Mouse (Mus musculus) c-Kit-positive CD71-negative TER-119-negative erythroid progenitor cells, embryonic 14.5 days (primary cell): Measurements from ENCODE around the gene Cyp46a1.

Experiments used
- DNase-seq: peaks from one replicate; pipeline ENCODE4 v3.0.0-alpha.2; 2013; ENCODE audit warnings: low read depth

The Cyp46a1 gene

DNA sequence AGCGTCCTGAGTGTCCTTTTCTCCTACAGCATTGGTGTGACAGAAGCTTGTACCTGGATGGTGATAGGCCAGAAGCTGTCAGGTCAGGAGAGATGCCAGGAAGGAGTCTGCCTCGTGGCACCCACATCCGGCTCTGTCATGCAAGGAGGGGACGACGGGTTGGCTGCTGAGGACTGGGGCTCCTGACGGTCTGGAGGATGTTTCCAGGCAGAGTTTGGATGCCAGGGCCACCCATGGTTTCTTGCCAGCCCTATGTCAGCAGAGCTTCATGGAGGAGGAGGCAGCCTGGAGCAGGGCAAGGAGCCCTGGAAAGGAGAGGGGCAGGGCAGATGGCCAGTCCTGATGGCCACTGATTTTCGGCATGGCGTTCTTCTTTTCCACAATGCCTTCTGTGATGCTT, 65.0 kb downstream of the Cyp46a1 start:
- no peak for DNase-seq

DNA sequence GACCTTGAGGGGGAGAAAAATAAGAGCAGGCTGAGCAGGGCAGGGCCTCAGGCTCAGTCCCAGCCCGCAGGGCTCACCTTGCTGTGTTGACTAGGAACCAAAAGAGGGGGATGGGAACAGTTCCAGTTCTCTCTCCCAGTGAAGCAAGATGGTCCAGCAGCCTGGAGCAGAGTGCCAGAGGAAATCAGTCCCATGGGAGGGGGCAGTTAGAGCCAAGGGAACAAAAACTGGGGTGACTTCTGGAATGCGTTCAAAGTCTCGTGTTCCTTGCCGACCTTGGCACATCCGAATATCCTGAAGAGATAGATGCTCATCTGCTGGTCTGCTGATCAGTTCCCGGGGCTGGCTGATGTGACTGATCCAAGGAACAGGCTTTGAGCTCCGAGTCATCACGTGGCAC, 66.8 kb downstream of the Cyp46a1 start:
- no peak for DNase-seq

DNA sequence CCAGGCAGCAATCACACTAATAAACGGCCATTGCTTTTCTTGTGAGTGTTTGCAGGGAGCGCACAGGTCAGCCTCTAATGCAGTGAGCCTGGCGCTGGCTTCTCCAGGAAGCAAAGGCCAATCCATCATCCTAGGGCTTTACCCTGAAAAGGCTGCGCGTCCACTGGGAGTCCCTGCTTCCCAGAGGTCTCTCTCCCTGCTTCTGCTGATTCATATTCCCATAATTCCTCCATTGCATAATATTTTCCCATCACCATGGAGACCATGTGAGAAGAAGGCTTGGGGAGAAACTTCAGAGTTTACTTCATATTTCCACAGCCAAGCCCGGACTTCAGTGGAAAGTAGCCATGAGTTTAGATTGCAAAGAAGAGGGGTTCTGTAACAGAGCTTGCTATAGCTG, 69.8 kb downstream of the Cyp46a1 start:
- DNase-seq = no peak

DNA sequence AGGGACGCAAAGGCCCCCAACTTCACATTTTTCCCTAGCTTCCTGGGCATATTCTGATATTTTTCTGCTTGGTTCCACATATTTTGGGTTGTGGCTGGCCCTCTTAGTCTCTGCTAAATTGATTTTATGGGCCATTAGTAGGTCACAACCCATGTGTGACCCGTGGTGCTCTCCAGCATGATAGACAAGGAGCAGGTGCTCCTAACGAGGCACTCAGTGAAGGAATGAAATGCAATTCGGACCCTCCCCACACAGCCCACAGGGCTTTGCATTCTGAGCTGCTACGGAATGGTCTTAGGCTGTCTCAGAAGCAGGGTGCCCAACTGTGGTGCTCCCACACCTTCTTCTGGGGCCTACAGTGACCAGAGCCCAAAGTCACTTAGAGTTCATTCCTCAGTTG, 74.9 kb downstream of the Cyp46a1 start:
- DNase-seq = no peak

DNA sequence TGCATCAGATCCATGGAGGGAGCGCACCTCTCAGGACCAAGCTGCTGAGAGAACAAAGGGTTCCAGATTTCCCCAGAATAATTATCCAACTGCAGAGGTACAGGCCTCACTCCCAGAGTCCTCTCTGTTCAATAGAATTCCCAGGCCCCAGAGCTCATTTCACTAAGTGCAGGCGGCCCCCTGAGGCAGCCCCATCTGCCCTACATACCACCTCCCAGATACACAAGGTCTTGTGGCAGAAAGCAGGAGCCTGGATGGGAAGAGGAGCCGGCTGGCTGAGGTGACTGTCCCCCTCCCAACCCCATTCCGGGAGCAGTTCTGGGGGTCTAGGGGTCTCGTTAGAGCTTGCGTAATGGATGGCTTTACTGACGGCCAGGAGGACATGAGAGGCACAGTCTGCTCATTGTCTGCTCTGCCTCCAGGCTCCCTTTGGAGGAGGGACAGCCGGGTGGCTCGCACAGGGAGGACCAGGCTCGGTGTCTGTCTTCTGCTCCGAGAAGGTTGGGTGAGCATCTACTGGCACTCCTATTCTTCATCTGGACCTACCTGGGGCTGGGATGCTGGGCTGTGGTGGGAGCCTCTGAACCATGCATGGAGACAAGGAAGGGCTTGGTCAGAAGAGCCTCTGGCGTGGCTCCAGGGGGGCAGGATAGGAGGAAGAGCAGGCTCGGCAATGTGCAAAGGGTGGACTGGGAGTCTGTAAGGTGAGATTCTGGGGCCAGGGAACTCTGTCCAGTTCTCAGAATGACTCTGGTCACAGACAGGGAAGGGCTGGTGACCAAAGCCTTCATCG, 76.4 kb downstream of the Cyp46a1 start:
- DNase-seq = no peak
